Mouse (Mus musculus): Measurements from ENCODE around the gene Epop.

Epop gene

DNA sequence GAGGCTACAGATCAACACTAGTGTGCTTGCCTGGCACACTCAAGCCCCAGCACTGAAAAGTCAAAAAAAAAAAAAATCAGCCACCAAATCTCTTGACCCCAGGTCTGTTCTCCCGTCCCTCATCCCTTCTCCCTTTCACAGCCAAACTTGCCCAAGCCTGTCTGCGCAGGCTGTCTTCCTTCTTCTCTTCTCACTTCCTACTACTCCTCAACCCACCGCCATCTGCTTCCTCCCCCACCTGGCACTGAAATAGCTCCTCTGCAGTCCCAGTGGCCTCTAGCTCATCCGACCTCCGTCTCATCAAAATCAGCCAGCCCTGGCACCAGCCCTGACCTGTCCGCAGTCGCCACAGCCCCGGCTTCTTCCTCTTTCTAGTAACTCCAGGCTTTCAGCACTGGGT, 12.2 kb upstream of the Epop start:
- in situ Hi-C loops (cut with MboI; ENCODE audit: low pct_unique_long_range_greater_than_20kb in 1 of 2, low sequenced_read_pairs in 2 of 2, unreplicated experiment in 1 of 2) = no loop called here

DNA sequence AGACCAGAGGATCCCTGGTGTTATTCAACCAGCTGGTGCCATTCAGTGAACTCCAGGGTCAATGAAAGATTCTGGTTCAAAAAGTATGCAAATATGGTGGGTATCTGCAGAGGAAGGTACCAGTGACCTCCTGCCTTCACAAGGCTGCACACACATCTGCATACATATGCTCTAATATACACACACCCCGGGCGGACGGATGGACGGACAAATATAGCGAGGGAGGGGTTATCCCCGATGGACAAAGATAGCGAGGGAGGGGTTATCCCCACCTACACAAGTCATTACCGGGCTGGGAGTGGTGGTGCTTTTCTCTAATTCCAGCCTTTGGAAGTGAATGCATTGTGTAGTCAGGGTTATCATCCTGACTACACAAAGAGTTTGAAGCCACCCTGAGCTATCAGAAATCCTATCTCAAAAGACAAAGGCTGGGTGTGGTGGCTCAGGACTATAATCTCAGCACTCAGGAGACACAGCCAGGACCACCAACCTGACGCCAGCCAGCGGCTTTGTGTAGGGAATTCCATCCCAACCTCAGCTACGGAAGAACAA, 6.0 kb upstream of the Epop start:
- in situ Hi-C loops (cut with MboI; ENCODE audit: low pct_unique_long_range_greater_than_20kb in 1 of 2, low sequenced_read_pairs in 2 of 2, unreplicated experiment in 1 of 2) = loop anchor here in 1 of 2 experiments (5.0 kb wide), 1 partner anchor 67 kb away; the partner anchor contains the start of genes Pcgf2 and Psmb3

DNA sequence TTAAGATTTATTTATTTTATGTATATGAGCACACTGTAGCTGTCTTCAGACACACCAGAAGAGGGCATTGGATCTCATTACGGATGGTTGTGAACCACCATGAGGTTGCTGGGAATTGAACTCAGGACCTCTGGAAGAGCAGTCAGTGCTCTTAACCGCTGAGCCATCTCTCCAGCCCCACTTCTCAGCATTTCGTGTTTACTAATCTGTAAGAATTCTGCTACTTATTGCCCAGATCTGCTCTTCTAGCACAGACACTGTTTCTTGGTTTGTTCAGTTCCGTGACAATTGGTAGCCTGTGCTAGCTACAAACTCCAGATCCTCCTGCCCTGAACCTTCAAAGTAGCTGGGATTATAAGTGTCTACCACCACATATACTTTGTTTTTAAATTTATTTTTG, 2.9 kb upstream of the Epop start:
- in situ Hi-C loops (cut with MboI; ENCODE audit: low pct_unique_long_range_greater_than_20kb in 1 of 2, low sequenced_read_pairs in 2 of 2, unreplicated experiment in 1 of 2) = loop anchor here in 1 of 2 experiments (5.0 kb wide), 1 partner anchor 65 kb away; no protein-coding TSS in a partner anchor

DNA sequence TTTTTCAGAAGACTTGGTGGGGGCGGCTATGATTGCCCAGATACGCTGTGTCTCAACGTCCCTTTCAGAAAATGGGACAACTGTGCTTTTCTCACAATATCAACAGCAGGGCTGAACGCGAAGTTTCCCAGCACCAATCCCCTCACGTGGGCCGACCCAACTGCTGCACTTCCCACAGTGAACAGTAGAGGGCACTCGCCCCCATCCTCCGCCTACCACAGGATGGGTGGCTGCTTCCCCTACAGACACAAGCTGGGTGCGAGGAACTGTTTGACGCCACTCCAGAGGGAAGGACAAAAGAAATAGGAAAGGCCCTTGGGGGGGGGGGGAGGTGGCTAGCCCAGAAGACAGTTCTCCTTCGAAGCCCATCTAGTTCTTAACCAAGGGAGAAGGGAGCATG, 2.4 kb upstream of the Epop start:
- in situ Hi-C loops (cut with MboI; ENCODE audit: low pct_unique_long_range_greater_than_20kb in 1 of 2, low sequenced_read_pairs in 2 of 2, unreplicated experiment in 1 of 2) = loop anchor here in 1 of 2 experiments (5.0 kb wide), 1 partner anchor 65 kb away; no protein-coding TSS in a partner anchor

DNA sequence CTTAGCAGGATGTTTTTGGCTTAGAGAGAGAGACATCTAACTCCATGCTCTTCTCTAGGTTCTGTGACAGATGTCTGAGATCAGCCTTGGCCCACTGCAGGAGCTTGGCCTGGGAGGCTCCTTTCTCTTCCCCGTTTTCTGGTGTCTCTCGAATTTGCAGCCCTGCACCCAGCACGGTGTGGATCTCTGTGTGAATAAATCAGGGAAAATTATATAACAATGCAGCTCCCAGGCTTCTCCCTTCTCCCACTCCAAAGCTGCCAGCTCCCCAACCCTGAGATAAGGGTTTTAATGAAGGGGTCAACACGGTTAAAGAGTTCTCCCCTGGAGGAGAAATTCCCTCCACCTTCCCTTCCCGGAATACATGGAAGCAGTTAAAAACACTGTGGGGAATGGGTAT, 2.0 kb upstream of the Epop start:
- in situ Hi-C loops (cut with MboI; ENCODE audit: low pct_unique_long_range_greater_than_20kb in 1 of 2, low sequenced_read_pairs in 2 of 2, unreplicated experiment in 1 of 2) = loop anchor here in 1 of 2 experiments (5.0 kb wide), 1 partner anchor 66 kb away; no protein-coding TSS in a partner anchor

DNA sequence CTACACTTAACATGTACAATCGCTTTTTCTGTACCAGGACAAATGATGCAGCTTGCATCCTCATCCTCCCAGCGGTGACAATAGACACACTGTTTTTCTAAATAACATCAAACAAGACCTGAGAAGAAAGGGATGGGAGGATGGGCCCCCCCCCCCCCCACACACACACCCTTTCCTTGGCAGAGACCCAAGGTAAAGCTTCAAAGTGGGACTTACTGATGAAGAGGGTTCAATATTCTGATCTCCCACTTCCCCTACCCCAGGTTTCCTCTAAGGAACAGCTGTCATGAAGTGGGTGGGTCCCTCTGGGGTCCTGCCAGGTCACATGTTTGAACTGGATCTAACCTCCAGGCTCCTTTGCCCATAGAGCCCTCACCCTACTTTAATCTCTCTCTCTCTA, 1.5 kb upstream of the Epop start:
- in situ Hi-C loops (cut with MboI; ENCODE audit: low pct_unique_long_range_greater_than_20kb in 1 of 2, low sequenced_read_pairs in 2 of 2, unreplicated experiment in 1 of 2) = loop anchor here in 1 of 2 experiments (5.0 kb wide), 1 partner anchor 66 kb away; no protein-coding TSS in a partner anchor

DNA sequence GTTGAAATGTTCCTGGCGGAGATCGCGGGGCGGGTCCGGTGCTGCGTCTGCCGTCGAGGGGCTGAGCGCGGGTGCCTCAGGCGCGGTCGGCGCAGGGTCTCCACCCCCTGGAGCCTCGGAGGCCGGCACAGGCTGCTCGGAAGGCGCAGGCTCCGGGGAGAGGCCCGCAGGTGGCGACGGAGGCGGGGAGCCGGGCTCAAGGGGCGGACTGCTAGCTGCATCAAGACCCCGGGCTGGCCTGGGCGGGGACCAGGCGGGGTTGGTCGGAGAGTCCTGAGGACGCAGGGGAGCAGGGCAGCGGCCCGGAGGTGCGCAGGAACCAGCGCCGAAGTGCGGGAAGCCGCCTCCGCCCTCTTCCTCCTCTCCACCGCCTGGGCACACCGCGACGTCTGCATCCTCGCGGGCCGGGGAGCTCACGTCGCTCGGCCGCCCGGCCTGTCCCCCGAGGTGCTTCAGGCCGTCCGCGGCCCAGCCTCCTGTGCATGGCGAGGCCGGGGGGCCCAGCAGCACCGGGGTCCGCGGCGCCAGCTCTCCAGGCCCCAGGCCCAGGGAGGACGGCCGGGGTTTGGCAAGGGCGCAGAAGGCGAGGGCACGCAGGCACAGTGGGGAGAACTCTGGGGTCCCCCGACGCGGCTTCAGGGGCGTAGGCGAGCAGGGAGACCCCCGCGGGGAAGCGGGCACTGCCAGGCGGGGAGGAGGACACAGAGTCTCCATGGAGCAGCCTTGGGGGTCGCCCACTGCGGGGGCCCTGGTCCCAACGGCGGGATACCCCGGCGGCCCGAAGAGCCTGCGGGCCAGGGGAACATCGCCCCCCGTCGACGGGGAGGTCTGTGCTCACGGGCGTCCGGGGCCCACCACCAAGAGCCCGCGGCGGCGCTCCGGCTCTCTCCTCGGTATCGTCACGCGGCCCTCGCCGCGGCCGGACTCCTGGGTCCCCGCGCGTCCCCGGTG, 659 bp downstream of the Epop start:
- in situ Hi-C loops (cut with MboI; ENCODE audit: low pct_unique_long_range_greater_than_20kb in 1 of 2, low sequenced_read_pairs in 2 of 2, unreplicated experiment in 1 of 2) = no loop called here

DNA sequence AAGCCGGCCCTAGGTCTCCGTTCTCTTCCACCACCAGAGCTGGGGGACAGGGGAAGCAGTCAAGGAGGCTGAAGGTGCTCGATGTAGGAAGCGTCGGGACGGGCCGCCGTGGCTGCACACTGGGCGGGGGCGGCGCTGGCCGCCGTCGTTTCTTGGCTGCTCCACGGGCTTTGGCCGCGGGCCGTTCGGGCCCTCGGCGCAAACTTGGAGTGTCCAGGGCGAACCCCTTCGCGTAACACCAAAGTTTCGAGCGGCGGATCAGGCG, 1.3 kb downstream of the Epop start:
- in situ Hi-C loops (cut with MboI; ENCODE audit: low pct_unique_long_range_greater_than_20kb in 1 of 2, low sequenced_read_pairs in 2 of 2, unreplicated experiment in 1 of 2) = no loop called here

DNA sequence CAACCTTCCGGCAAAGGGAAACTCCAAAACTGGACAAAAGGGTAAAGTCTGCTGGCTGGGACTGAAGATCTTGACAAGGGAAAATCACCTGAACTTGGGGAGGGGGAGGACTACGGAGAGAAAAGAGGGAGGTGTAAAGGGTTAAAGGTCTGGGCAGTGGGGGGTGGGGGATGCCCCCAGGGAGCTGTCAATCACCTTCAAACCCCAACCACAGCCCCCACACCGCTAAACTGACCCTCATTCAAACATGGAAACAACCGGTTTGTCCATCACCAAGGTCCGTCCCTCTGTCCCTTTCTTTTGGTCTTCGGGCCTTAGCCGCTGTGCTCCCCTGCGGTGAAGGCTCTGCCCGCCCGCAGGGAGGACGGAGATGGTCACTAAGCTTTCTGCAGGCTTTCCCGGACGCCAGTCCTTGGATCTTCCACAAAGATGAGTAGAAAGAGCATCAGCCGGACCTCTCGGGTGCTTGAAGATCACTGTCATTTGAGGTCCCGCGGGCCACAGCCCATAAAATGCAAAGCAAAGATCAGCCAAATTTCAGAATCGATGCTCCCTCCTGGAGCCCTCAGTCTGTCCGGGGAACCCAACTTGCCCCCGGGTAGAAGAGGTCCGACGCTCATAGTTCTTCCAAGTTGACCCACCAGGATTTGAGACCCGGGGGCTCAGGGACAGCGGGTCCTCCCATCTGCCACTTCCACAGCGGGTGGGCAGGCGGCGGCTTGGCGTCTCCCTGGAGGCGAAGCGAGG, 1.8 kb downstream of the Epop start:
- in situ Hi-C loops (cut with MboI; ENCODE audit: low pct_unique_long_range_greater_than_20kb in 1 of 2, low sequenced_read_pairs in 2 of 2, unreplicated experiment in 1 of 2) = no loop called here

DNA sequence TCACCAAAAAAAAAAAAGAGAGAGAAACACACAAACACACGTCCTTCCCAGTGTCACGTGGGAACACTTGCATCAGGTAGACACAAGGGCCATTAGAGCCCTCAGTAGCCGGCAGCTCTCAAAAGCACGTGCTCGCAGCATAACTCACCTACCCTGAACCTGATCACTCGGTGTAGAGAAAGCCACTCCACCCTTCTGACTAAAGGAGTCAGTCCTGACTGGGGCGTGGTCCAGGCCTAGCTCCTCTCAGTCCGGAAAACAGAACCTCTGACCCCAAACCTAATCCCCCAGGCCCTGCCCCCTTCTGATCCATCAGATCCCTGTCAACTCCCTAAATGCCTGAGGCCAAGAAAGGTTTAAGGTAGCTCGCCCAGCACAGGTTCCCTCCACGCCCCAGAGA, 2.7 kb downstream of the Epop start:
- in situ Hi-C loops (cut with MboI; ENCODE audit: low pct_unique_long_range_greater_than_20kb in 1 of 2, low sequenced_read_pairs in 2 of 2, unreplicated experiment in 1 of 2) = no loop called here

DNA sequence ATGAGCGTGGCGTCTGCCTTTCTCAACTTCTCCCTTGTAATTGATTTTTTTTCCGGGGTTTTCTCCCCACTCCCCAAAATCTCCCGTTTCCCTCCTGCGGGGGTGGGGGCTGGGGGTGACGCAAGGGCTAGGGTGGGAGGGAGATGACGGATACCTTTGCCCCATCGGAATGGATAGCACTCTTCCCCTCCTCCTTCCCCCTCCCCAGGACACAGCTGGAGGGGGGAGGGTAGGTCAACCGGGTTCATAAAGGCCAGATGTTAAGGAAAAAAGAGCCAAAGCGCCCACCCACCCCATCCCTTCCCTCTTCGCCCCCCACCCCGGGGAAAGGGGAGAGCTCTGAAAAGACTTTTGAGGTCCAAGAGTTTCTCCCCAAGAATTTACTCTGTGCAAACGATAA, 3.1 kb downstream of the Epop start:
- in situ Hi-C loops (cut with MboI; ENCODE audit: low pct_unique_long_range_greater_than_20kb in 1 of 2, low sequenced_read_pairs in 2 of 2, unreplicated experiment in 1 of 2) = no loop called here

DNA sequence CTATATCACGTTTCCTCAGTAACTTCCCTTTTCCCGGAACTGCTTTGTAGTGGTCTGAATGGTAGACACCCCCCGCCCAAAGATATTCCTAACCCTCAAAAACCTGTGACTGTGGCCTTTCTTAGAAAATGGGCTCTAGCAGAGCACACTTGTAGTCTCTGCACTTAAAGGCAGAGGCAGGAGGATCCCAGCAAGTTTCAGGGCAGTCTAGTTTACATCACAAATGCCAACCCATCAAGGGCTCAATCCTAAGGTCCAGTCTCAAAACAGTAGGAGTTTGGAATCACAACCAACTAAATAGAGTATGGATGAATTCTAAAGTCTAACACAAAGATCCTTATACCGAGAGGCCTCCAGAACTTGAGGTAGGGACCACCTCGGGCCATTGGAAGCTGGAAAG, 4.0 kb downstream of the Epop start:
- in situ Hi-C loops (cut with MboI; ENCODE audit: low pct_unique_long_range_greater_than_20kb in 1 of 2, low sequenced_read_pairs in 2 of 2, unreplicated experiment in 1 of 2) = no loop called here

DNA sequence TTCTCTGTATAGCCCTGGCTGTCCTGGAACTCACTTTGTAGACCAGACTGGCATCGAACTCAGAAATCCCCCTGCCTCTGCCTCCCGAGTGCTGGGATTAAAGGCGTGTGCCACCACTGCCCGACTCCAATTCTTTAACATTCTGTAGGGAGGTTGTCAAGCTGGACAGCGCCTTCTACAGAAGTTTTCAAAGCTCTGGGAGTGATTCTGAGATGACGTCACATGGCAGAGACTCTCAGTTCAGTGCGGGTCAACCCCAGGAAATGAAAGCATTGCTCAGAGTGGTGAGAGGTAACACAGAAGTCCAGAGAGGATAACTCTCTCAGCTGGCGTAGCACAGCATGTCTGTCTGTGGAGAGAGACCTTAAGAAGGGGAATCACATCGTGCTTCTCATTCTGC, 6.3 kb downstream of the Epop start:
- in situ Hi-C loops (cut with MboI; ENCODE audit: low pct_unique_long_range_greater_than_20kb in 1 of 2, low sequenced_read_pairs in 2 of 2, unreplicated experiment in 1 of 2) = loop anchor here in 1 of 2 experiments (5.0 kb wide), 1 partner anchor 136 kb away; no protein-coding TSS in a partner anchor

DNA sequence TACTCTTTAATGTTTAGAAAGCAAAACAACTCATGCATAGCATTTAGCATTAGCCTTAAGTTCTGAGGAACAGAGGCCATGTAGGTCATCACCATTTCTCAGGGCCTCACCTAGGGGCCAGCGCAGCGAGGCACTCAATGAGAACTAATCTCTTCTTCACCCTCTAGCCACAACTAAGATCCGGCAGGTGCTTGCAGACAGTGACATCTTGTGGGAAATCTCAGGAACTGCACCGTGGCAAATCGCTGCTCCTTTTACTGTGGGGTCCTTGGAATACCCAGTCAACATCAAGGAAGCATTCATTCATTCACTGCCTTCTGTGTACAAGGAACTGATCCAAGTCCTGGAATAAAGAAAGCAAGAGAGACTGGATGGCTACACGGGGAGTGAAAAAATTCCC, 7.1 kb downstream of the Epop start:
- in situ Hi-C loops (cut with MboI; ENCODE audit: low pct_unique_long_range_greater_than_20kb in 1 of 2, low sequenced_read_pairs in 2 of 2, unreplicated experiment in 1 of 2) = loop anchor here in 1 of 2 experiments (5.0 kb wide), 1 partner anchor 135 kb away; no protein-coding TSS in a partner anchor

DNA sequence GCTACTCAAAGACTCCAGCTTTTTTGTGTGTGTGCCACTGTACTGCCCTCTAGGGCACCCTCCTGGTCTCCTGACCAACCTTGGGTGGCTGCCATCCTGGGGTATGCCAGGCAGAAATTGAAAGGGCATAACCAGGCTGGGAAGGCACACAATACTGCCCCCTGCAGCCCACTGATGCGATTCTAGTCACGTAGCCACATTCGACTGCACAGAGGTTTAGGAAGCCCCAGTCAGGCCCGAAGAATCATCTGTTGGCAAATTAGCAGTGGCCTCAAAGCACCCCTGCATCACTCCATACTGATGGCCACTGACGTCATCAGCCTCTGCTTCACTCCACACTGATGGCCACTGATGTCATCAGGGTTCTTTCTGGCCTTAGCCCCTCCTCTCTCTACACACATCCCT, 10.1 kb downstream of the Epop start:
- in situ Hi-C loops (cut with MboI; ENCODE audit: low pct_unique_long_range_greater_than_20kb in 1 of 2, low sequenced_read_pairs in 2 of 2, unreplicated experiment in 1 of 2) = no loop called here

DNA sequence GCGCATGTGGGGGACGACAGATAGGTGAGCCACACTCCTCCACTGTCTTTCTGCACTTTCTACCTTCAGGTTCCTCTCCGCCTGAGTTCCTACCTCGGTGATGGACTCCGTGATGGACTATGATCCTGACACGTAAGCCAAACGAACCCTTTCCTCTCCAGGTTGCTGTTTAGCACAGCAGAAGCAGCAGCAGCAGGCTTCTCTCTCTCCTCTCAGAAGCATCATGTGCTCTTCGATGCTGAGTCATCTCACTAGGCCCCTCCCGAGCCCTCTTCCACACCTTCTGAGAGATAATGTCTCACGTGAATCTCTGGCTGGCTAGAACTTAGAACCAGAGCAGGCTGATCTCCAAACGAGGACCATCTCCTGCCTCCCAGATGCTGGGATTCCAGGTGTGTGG, 11.1 kb downstream of the Epop start:
- in situ Hi-C loops (cut with MboI; ENCODE audit: low pct_unique_long_range_greater_than_20kb in 1 of 2, low sequenced_read_pairs in 2 of 2, unreplicated experiment in 1 of 2) = no loop called here

DNA sequence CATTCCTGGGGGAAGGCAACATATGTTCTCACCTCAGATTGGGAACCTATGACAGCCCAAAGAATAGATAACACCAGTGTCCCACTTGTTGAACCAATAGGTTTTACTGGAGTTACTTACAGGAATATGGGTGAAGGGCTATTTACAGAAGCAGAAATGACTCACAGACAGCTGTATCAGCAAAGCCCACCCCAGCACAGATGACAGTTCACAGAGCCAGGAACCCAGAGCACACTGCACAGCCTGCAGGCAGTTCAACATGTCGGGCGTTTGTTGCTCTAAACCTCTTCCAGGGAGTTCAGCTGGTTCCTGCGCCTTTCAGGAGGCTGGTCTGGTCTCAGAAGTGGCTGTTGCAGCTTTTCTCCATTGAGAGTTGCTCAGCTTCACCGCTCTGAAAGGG, 14.2 kb downstream of the Epop start:
- in situ Hi-C loops (cut with MboI; ENCODE audit: low pct_unique_long_range_greater_than_20kb in 1 of 2, low sequenced_read_pairs in 2 of 2, unreplicated experiment in 1 of 2) = no loop called here

DNA sequence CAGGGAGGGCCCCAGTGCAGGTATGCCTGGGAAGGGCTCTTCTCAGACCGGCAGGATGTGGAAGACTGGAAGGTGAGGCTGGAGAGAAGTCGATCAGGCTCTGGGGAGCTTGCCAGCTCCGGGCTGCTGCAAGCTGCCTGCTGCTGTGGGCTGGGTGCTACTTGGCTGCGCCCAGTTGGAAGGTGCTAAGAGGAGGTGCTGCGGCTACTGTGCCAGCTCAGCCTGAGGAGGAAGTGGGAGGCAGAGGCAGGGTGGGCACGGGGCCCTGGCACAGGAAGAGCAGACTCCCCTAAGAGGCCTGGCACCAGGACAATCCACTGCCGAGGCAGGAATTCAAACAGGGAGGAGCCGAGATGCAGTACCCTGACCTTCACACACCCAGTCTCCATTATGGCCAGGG, 18.4 kb downstream of the Epop start:
- in situ Hi-C loops (cut with MboI; ENCODE audit: low pct_unique_long_range_greater_than_20kb in 1 of 2, low sequenced_read_pairs in 2 of 2, unreplicated experiment in 1 of 2) = no loop called here

DNA sequence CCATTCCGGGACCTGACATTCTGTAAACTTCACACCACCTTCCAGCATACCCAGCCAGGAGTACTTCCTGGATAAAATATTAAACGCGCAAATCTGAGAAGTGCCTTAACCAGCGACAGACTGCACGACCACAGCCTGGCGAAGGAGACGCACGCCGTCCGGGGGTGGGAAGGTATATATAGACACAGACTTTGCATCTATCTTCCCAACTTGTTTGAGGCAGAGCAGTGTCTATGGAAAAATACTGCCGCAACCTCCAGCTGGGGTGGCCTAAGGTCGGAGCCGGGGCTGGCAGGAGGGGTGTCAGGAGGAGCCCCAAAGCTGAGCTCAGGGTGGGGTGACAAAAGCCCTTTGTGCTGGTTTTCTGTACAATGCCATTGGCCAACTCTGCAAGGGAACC, 19.8 kb downstream of the Epop start:
- in situ Hi-C loops (cut with MboI; ENCODE audit: low pct_unique_long_range_greater_than_20kb in 1 of 2, low sequenced_read_pairs in 2 of 2, unreplicated experiment in 1 of 2) = no loop called here
